Mouse (Mus musculus) megakaryocyte, embryonic 14.5 days (primary cell): ENCODE results near the gene Mpzl3.

Experiments
- FLI1 ChIP-seq: IDR thresholded peaks from 2 replicates; pipeline ENCODE4 v1.6.1; 2012; ENCODE audit warnings: low read length, inconsistent platforms, mixed read lengths
- GATA1 ChIP-seq: IDR thresholded peaks from 3 replicates; pipeline ENCODE4 v1.6.1; 2012; ENCODE audit warnings: mixed read lengths, low read length, inconsistent platforms, borderline replicate concordance

DNA sequence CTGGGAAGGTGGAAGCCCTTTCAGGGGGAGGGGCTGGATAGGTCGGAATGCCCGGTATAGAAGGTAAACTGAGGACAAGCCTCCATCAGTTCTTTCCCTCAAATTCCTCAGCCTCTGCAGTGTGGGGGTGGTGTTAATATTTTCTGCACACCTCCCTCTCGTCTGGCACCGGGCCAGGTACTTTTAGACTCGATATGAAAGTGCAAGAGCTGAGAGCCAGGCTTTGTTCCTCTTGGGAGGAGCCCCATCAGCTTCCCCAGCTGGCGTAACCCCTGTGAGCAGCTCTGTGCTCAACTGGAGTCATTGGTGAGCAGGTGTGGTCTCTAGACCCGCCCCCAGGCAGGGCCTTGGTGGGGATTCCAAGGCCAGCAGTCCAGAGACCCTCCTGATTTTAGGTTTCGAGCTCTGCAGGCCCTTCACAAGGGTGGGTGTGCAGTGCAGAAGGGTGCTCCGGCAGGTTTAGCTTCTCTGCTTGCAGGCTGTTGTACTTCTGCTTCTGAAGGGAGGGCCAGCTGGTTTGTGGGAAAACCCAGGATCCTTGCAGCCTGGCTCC is 67.3 kb downstream of the Mpzl3 start:
- TF ChIP-seq FLI1 (no peak), GATA1 (no peak)
